Mouse (Mus musculus) spleen, postnatal 10 days (tissue): Measurements from ENCODE around the gene Cmya5.
"Not testable (repeated sequence)": the region's sequence is repeated elsewhere in the genome, so short reads cannot be mapped to it uniquely, and the experiment has no call there.

Experiments used
- DNase-seq, 2 experiments: peaks; one replicate each; pipeline ENCODE4 v3.0.0; 2021 to 2022; ENCODE audit warnings: low spot score in 2 of 2

The Cmya5 gene

DNA sequence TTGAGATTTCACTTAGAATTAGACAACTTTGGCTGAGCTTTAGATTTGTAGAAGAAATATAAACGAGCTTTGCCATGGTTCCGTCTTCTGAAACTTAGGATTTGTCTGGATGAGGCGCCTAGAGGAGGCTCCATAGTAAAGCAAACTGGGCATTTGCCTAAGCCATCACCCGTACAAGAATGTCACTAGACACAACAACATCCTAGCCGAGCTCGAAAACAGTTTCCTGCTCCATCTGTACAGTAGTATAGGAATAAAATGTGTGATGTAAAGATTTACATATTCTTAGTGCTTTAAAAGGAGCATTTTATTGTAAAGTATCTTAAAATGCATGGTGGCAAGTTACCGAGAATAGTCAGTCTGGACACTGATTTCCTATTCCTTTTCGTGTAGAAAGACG, 22.2 kb downstream of the Cmya5 start:
- no peak for DNase-seq

DNA sequence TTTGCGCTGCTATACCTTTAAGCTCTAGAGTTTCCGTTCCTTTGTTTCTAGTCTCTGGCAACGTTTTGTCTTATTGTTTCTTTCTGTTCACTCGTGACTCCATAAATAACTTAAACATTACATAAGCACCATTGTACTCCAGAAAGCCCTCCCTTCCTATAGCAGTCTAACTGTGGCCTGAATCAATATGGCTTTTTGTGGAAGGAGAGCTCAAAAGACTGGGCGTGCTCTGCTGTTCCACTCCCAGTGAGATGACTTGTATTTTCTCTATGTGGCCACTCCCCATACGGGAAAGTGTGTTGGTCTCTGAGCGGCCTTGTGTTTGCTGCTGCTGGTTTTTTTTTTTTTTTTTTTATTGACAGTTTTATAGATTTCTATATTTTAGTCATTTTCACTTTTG, 27.3 kb downstream of the Cmya5 start:
- no peak for DNase-seq

DNA sequence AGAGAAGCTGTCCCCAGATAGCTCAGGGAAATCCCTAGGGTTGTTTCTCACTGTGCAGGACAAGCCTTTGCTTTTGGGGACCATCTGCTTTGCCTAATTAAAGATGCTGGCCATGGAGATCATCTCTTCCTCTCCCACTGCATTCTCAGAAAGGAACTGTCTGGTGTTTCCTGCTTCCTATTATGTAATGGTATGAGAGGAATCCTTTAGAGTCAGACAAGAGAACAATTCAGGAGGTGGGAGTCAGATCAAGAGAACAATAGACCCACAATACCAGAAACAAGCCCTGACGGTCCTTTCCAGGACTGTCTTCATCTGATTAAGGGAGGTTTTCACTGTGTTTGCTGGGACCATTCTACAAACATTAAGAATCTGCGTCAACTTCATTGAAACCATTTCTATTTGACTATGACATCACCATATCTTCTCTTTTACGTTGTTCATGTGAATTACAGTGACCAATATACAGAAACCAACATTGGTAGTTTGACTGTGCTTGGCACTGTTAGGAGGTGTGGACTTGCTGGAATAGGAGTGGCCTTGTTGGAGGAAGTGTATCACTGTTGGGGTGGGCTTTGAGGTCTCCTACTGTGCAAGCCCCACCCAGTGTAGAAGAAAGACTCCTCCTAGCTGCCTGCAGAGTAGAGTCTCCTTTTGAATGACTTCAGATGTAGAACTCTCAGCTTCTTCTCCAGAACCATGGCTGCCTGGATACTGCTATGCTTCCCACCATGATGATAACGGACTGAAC, 42.0 kb downstream of the Cmya5 start:
- no peak for DNase-seq

DNA sequence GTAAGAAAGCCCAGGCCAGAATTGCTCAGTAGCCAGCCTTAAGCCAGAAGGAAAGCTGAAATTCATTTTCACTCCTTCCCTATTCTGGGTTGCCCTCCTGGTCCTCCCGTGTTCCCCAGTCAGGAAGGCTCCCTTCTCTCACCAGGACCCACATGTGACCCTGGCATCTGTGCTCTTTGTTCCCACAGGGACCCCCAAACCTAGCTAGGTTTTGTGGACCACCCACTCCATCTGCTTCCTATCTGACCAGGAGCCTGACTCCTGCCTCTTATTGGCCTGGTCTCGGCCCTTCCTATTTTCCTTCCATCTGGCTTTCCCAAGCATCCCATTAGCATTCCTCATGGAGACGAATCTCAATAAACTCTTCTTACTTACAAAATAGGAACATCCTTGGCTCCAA, 45.9 kb downstream of the Cmya5 start:
- no peak for DNase-seq

DNA sequence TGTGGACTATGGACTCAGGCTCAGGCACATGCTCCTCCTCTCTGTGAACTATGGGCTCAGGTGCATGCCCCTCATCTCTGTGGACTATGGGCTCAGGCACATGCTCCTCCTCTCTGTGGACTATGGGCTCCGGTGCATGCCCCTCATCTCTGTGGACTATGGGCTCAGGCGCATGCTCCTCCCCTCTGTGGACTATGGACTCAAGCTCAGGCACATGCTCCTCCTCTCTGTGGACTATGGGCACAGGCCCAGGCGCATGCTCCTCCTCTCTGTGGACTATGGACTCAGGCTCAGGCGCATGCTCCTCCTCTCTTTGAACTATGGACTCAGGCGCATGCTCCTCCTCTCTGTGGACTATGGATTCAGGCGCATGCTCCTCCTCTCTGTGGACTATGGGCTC, 47.9 kb downstream of the Cmya5 start:
- DNase-seq, result no peak

DNA sequence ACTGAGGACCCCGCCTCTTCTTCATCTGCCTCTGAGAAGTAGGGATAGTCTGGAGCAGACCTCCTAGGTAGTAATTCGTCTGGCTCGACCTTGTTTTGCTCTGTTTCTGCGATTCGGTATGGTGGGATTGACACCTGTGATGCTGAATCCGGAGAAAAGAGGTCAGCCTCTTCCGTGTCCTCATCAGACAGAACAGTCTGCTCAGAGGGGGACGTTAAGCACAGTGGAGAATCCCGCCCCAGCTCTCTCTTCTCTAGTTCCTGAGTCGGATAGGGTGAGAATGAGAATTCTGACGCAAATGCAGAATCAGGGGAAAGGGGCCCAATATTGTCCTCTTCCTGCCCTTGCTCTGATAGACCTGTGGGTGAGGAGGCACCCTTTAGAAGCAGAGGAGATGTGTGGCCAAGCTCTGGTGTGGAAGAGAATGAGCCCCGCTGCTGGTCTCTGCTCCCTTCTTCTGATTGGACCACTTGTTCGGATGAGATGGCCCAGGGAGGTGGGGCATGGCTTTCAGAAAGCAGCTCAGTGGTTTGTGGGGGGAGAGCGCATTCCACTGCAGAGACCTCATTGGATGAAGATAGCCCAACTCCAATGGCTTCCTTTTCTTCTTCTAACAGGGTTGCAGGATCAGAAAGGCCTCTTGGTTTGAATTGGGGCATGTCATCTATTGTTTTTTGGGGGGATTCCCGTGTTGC, 49.3 kb downstream of the Cmya5 start:
- no peak for DNase-seq

DNA sequence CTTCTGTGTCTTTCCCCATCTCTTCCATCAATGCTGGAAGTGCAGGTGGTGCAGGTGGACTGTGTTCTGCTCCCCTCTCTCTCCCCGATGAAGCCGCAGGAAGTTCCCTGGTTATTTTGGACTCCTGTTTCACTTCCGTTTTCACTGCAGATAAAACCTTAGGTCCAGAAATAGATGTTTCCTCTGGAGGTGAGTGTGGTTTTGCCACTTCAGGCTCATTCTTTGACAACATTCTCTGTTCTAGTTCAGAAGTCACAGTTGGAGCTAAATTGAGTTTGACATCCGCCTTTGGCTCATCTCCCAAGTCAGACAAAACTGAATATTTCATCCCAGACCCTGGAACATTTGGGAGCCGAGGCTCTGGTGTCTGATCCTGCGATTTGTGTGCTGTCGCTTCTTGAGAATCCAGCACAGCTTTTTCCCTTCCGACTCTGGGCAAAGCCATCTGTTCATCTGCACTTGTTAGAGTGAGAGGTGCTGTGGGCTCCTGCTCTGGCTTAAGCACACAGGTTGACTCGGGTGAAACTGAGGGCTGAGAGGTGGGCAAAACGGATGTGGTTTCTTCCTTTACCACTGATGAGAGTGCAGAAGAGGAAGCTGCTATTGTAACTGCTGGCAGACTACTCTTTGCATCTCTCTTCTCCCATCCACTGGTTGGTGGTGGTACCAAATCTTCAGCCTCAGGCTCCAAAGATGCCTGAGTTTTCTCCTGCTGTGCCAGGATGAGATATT, 50.2 kb downstream of the Cmya5 start:
- peak in 1 of 2 experiments; percentile 47 for DNase-seq

DNA sequence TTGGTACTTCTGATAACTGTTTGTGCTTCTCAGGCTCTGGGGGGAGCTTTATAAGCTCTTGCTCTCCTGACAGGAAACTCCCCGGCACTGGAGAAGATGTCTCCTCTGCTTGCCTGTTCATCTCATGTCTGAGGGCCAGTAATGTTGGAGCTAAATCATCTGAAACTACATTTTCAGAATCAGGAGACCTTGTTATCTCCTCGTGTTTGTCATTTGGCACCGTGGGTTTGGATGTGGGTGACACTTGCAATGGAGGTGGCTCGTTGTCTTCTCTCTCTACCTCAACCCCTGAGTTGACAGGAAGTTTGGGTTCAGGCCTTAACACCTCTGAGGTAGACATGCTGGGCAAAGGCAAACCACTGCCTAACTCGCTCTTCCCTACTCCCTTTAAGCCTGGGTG, 50.8 kb downstream of the Cmya5 start:
- DNase-seq, result no peak

DNA sequence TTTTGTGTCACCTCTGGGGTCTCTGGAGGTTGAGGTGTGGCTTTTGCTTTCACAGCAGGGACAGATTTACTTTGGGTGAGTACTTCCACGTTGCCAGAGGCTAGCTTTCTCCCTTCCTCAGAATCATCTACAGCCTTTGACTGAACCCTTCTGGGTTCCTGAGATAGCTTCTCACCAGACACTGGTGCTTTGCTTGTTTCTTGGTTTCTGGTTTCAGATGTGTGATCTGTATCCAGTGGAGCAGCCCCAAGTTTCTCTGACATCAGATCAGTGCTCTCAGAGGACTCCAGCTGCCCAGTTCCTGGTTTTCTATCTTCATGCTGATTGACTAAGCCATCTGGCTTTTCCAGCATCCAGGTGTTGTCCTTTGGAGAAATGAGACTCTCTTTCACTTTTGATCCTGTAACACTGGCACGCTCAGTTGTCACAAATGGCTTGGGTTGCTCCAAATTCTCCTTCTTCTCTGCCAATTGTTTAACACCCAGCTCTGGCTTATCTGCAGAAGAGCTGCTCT, 51.6 kb downstream of the Cmya5 start:
- DNase-seq, result no peak

DNA sequence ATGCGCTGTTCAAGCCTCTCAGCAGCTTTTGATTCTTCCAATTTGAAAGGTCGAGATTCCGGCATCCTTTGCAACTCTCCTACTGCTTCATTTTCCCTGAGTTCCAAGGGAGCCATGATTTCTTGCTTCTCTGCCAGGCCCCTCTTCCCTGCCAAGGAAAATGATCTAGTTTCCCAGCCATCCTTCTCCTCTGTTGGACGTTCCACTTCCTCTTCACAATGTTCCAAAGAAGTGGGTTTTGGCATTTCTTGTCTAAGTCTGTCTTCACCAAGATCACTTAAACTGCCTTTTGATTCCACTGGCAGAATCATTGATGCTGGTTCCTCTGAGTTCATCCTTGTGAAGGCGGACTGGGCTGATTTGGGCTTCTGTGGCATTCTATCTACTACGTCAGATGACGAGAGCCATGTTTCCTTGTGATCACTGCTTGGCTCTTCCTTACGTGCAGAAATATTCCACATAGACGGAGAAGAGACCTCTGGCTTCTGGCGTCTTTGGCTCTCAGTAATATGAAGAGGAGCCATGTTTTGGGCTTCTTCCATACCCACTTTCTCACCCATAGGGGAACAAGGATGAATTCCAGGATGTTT, 52.6 kb downstream of the Cmya5 start:
- DNase-seq, result no peak

DNA sequence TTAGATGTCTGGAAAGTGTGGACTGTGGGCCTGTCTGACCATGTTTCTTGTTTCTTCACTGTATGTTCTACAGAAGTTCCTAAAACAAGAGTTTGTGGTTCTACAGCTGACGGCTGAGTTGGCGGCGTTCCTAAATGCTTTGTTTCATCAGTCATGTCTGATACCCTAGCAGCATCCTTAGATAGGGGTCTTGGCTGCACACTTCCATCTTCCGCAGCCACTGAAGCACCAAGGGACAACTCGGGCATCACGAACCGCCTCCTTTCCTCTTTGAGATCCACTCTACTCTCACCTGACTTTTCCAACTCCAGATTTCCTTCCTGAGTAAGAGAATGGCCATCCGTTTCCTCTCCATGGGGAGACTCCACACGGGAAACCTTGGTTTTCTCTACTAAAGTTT, 53.3 kb downstream of the Cmya5 start:
- no peak for DNase-seq

DNA sequence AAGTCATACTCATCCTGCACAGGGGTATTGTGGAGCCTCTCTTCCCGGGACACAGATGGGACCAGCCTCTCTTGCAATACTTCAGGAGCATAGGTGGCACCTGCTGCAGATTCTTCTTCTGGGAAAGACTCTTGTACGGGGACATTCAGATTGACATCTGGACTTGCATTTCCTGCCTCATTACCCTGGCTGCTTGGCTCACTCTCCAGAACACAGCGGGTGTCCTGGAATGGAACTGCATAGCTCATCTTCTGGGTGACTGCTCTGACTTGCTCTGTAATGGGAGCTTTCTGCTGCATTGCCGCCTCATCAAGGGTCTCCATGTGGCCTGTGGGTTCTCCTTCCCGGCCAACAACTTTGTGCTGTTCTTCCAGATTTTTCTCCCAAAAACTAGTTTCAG, 55.0 kb downstream of the Cmya5 start:
- no peak for DNase-seq

DNA sequence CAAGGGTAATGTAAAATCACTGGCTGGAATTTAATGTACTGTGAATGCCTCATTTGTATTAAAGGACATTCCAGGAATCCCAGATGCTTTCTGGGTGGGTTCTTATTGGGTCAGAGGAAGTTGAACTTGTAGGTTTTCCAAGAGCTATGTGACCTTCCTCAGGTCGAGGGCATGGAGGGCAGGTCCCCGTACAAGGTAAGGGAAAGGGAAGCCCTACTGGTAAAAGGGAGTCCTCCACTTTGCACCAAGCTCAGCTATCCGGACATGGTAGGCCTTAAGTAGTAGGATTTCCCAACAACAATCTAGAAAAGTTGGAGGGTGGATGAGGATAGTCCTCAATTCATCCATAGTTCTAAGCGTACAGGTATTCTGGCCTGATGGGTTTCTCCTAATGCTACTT, 58.8 kb downstream of the Cmya5 start:
- DNase-seq, result no peak

DNA sequence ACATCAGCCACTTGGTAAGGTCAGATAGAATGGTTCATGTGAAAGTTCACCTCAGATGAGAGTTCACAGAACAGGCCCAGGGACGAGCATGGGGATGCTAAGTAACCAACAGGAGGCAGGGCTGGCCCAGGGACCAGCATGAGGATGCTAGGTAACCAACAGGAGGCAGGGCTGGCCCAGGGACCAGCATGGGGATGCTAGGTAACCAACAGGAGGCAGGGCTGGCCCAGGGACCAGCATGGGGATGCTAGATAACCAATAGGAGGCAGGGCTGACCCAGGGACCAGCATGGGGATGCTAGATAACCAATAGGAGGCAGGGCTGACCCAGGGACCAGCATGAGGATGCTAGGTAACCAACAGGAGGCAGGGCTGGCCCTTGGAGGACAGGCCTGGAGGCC, 62.2 kb downstream of the Cmya5 start:
- not testable (repeated sequence) for DNase-seq

DNA sequence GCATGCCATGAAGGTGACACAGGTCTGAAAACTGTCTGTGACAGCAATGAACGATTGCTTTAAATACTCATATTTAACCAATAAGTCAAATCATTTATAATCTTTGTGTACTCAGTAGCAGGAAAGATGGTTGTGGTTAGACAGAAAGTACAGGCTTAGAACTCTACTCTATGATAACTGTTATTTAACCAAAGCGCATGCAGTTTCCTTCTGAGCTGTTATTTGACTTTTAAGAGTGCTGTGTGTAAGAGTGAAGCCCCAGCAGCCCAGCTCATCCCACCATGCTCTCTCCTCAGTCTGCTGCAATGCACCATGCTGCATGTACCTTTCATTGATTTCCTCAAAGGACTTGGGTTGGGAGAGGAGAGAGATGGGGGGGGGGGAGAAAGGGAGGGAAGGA, 63.7 kb downstream of the Cmya5 start:
- DNase-seq, result no peak

DNA sequence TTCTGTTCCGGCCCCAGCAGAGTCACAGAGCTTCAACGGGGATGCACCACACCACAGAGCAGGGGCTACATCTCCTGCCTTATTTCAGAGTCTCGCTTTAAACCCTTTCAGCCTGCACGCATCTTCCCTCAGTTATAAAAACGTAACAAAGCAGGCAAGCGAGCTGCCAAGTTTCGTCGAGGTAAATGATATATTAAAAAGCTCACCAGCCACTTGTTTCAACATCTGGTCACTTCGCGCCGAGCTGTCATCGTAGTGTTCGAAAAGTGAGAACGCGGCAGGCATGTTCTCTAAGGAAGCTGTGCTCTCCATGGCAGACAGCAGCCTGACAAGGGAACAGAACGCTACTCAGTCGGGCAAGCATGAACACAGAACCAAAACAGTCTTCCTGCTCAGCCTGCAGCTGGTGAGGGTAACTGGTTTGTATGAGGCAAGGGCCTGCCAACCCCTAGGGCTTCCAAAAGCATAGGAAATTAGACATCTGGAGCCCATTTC, 70.3 kb downstream of the Cmya5 start:
- DNase-seq, result no peak

DNA sequence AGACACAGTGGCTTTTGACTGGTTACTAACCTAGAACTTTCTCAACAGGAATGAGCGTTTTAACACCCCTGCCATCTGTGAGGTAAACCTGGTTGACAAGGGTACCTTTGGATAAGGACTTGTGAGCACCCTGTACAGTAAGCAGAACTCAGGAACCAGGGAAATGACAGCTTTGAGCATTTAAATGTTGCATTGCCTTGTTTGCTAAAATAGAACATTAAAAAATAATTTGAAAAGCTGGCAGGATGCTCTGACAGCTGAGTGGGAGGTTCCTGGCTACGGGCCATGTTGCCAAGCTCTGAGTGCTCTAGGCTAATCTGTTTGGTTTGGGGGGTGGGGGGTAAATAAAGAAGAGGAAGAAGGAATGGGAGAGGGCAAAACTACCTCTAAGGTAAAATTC, 70.9 kb downstream of the Cmya5 start:
- no peak for DNase-seq

DNA sequence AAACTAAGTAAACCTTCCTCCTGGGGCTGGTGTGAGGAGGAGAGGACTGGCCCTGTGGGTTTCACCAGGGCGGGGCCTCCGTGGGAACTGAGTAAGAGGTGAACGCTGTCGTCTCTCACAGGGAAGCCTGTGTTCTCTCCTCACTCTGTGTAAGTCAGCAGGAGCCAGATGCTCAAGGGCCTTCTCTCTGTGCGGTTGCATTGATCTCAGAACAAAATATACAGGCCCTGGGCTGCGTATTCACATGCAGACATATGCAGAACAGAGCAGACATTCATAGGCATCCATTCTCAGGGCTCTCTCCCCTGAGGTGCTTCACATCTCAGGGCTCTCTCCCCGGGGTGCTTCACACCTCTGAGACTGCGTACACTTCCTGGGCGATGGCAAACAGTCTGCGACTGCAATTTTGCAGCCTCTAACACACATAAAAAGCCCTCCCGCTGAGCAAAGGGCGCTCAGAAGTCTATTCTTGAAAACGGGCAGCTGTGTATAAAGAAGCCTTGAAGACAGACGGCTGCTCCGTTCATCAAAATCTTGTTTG, 71.6 kb downstream of the Cmya5 start:
- no peak for DNase-seq

DNA sequence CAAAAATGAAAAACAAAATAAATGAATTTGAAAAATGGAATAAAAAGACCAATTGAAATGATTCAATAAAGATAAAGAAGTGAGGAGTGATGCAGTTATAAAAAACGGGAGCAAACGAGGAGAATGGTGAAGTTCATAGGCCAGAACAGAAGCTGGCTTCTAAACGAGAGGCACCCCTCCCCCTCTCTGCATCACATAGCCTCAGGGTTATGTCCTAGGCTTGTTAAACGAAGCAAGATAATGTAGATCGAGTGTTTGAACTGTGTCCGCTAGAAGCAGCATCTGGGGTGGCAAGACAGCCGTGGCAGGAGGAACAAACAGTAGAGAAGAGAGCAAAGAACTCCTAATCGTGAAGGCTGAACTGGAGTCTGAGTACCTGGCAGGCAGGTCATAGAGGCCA, 74.1 kb downstream of the Cmya5 start:
- no peak for DNase-seq

DNA sequence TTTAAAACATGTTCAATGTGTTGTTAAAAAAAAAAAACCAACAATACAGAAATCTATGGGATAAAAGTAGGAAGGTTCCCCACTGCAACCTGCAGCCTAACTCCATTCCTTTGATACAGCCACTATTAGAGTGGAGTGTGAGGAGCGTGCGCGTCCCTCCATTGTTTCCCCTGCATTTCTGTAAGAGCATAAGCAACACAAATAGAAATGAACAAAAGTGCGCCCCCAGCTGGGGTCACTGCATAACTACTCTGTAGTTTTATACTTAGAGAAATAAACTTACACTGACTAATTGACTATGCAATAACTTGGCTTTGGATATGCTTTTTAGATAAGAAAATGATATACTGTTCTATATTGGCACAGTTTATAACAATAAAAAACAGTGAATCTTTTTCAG, 75.0 kb downstream of the Cmya5 start:
- DNase-seq, result peak in 1 of 2 experiments; percentile 37

DNA sequence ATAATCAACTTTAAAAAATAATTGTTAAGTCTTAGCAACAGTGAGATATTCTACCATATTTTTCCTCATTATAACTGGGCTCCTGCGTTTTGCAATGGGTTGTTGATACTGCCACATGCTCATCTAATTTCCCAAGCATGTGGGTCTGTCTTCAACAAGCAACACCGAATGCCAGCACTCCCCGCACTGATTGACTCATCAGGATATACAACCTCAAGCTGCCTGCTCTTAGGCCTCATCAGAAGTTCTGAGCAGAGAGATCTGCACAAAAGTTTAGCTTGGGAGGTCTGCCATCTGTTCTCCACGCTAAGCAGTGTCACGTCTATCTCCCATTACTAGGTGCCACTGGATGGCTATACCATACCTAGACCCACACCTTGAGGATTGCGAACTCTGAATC, 76.2 kb downstream of the Cmya5 start:
- DNase-seq, result no peak
